Mouse (Mus musculus) embryonic fibroblast, embryonic 13.5 days (primary cell): ENCODE measurements around the gene Ckap4. TPM values are rescaled to one million over a fixed set of nuclear protein-coding genes. Genes with fewer than 3 reads are reported as not detected.

ENCODE experiments used
- H3K27ac ChIP-seq: 2 replicates; pipeline ENCODE4 v1.5.1; 2012; ENCODE audit warnings: low read length, control low read depth, inconsistent platforms; ENCODE audit not compliant: insufficient read depth
- H3K4me1 ChIP-seq: 2 replicates; pipeline ENCODE4 v1.6.1; 2011; ENCODE audit warnings: low read length; ENCODE audit not compliant: control insufficient read depth, insufficient read depth
- H3K4me3 ChIP-seq: 2 replicates; pipeline ENCODE4 v1.5.1; 2011; ENCODE audit warnings: mild to moderate bottlenecking, control low read depth, low read length; ENCODE audit not compliant: insufficient read depth
- CTCF ChIP-seq: IDR thresholded peaks from 2 replicates; pipeline ENCODE4 v1.5.1; 2011; ENCODE audit warnings: mild to moderate bottlenecking, control low read depth, low read length, moderate library complexity, borderline replicate concordance; ENCODE audit not compliant: insufficient read depth
- POLR2A ChIP-seq: IDR thresholded peaks from 2 replicates; pipeline ENCODE4 v1.6.1; 2011; ENCODE audit warnings: low read depth, mild to moderate bottlenecking, control low read depth, low read length, moderate library complexity
- polyA plus RNA-seq: library from polyadenylated mRNA; stranded (reverse); fragments of >200 nt; gene quantifications from 2 replicates; pipeline ENCODE4 v1.2.4, GENCODE M21; 2011; ENCODE audit warnings: low read depth; ENCODE audit not compliant: missing spikeins, insufficient read length

Gene Ckap4
- polyA plus RNA-seq, 1 experiment = 280 TPM

DNA sequence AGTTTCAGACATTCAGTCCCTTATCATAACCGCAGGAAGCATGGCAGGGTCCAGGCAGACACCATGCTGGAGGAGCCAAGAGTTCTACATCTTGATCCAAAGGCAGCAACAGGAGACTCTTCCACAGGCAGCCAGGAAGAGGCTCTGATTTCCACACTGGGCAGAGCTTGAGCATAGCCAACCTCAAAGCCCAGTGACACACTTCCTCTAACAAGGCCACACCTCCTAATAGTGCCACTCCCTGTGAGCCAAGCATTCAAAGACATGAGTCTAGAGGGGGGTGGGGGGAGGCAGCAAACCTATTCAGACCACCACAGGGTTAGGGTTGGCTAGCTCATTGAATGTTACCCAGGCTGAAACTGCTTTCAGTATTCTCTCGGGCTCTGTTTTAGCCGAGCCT is 18.0 kb upstream of the Ckap4 start:
- no peaks in the 10 kb centered on the region for H3K4me1 ChIP-seq
- no peak overlapping the region for H3K27ac ChIP-seq
- no peak for TF ChIP-seq CTCF
- TF ChIP-seq POLR2A = no peak
- H3K4me3 ChIP-seq = no peak overlapping the region

DNA sequence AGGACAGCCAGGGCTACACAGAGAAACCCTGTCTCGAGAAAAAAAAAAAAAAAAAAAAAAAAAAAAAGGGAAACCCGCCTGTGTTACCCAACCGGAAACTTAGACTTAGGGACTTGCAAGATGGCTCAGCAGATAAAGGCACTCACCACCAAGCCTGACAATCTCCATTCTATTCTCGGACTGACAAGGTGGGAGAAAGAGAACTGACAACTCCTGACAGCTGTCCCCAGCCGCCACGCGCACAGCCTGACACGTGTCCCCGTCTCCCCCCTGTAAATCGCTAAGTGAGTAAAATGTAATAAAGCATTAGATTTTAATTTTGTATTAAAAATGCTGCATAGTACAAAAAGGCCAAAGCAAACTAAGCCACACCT is 16.0 kb upstream of the Ckap4 start:
- TF ChIP-seq CTCF (no peak), POLR2A (no peak)
- H3K4me1 ChIP-seq = no peaks in the 10 kb centered on the region
- H3K27ac ChIP-seq = no peak overlapping the region
- no peak overlapping the region for H3K4me3 ChIP-seq

DNA sequence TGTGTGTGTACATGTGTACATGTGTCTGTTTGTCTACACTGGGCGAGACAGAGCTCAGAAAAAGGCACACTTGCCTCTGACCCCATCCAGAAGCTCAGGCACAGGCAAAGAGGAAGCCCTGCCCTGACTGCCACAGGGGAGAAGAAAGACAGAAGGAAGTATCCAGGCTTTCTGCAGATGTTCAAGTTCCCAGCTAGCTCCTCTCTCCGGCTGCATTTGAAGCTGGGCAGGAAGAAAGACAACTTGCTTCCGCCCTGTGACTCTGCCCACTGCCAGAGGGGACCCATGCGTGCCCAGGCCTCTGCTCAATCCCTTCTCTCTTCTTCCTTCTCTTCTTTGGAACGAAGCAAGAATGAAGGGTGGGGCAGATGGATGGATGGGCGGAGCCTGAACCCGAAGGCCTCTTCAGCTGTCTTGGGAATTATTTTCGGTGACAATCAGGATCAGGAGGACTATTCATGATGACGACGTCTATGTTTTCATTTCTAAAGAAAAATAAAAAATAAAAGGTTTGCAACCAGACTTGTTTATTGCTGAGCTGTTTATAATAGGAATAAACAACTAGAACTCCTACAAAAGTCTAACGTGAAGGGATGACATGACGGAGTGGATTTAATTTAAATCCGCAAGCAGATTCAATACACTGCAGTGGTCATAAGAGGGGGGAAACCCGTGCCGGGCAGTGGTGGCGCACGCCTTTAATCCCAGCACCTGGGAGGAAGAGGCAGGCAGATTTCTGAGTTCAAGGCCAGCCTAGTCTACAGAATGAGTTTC is 15.5 kb upstream of the Ckap4 start:
- no peak overlapping the region for H3K4me3 ChIP-seq
- TF ChIP-seq POLR2A (no peak), CTCF (no peak)
- H3K4me1 ChIP-seq = no peaks in the 10 kb centered on the region
- no peak overlapping the region for H3K27ac ChIP-seq

DNA sequence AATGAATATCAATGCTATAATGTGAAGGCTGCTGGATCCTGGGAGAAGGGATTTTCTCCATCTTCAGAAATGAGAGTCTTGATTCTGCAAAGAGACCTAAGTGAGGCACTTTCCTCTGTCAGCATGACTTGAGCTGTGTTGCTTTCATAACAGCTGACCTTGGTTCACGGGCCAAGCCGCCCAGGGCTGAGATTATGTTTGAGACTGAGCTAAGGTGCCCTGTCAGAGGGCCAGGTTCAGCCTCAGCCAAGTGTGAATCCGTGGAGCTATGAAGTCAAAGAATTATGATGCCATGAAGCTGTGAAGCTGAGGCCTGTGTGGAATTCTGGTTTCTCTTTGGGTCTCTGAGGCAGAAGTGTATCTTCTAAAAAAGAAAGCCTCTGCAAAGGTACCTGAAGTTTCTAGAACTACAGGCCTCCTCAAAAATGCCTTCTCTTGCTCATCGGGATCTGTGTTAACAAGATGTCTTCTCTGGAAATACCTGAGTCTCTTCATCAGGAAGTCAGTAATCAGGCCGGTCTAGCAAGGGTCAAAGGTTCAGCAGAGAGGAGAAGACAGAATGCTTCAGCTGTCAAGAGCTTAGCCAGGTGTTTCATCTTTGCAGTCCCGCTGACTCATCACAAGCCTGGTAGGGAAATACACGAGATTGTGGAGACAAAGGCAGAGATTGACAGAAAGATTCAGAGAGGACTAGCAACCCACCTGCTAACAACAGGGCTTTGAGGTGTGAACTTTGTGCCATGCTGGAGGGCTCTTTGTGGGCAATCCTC is 11.2 kb upstream of the Ckap4 start:
- Histone ChIP-seq H3K4me3 (no peak overlapping the region), H3K27ac (no peak overlapping the region), H3K4me1 (no peaks in the 10 kb centered on the region)
- TF ChIP-seq CTCF (no peak), POLR2A (no peak)

DNA sequence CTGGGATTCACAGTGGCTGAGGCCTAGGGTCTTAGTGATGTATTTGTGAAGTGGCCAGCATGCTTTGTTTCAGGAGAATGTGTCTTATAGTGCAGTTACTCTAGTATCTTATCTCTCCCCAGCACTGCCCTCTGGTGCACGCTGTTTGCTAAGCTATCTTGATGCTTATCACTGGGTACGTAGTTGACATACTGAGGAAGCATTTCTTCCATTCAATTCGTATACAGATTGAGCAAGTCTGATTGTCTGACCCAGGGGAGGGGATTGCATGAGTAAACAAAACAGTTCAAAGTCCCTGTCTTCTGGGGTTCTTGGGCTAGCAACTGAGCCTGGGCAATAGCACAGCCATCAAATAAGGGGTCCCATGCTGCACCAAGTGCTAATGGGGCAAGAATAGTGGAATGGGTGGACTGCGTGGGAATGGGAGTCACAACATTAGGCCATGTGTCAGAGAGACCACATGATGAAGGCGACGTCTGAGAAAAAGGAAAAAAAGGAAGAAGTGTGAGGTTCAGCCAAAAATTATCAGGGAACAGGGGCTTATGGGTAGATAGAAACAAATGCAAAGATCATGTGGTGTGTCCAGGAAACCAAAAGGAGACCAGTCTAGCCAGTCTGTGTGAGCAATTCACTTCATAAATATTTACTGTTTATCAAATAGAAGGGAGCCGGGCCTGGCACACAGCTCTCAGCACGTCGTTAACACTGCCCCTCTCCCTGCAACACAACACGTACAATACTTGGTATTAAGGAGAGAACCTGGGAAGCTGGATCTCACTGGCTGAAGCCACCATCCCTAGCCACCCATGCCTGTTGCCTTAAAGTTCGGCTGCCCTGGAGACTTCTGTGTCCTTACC is 9.2 kb upstream of the Ckap4 start:
- no peak for TF ChIP-seq POLR2A
- no peak for TF ChIP-seq CTCF
- H3K4me3 ChIP-seq = no peak overlapping the region
- H3K27ac ChIP-seq = no peak overlapping the region
- H3K4me1 ChIP-seq = no peaks in the 10 kb centered on the region

DNA sequence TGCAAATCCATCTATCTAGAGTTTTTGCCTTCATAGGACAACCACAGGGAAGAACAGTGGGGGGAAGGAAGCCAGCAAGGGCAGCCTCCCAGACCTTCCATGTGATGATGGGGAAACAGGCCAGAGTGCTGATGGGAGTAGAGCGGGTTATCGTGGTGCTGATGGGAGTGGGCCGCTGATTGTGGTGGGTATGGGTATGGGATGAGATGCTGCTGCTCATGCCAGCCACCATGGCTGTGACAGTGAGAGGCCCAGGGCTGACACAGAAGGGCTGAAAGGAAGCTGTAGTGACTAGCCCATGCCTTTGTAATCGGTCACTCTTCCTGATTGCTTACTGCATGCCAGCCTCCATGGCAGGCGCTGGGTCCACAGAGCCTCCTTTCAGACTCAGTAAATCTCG is 5.8 kb upstream of the Ckap4 start:
- Histone ChIP-seq H3K4me3 (no peak overlapping the region), H3K4me1 (no peaks in the 10 kb centered on the region), H3K27ac (no peak overlapping the region)
- TF ChIP-seq POLR2A = no peak
- TF ChIP-seq CTCF = no peak

DNA sequence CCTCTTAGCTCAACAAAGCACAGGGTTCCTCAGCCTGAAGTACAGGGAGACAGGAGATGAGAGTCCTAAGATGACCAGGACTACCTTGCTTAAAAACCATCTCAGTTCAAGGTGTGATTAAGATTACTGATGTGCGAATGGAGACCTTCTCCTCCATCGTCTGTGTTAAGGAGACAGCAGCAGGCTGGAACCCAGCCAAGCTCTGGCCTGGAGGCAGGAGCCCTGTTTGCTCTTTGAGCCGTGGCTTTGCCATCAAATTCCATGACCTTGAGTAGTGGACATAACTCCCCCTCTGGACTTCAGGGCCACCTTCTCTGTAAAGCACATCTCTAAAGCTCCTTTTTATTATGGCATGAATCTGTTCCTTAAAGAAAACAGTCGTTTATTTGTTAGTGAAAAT is 2.0 kb upstream of the Ckap4 start:
- Histone ChIP-seq H3K4me3 (no peak overlapping the region), H3K27ac (no peak overlapping the region), H3K4me1 (peaks cover 8% of the 10 kb centered on the region; the same call in 1 of the 2 replicates)
- TF ChIP-seq POLR2A = no peak
- TF ChIP-seq CTCF = no peak

DNA sequence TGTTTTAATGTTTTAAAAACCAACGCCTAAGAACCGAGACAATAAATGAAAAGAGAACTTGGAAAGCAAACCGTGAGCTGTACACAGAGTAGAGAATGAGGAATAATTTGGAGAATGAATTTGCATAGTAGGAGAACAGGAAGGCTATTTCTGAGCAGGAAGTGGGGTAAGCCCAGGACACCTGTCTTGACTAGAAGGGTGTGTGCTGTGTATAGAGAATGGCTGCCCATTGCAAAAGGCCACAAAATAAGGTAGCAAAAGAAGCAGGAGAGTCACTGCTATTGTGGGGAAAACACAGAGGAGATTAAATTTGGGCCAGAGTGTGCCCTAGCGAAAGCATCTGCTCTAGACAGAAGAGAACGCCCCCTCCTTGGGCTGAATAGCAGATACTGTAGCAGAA is 1.6 kb upstream of the Ckap4 start:
- TF ChIP-seq CTCF (no peak), POLR2A (no peak)
- Histone ChIP-seq H3K4me1 (peaks cover 12% of the 10 kb centered on the region; the same call in 1 of the 2 replicates), H3K4me3 (no peak overlapping the region), H3K27ac (no peak overlapping the region)

DNA sequence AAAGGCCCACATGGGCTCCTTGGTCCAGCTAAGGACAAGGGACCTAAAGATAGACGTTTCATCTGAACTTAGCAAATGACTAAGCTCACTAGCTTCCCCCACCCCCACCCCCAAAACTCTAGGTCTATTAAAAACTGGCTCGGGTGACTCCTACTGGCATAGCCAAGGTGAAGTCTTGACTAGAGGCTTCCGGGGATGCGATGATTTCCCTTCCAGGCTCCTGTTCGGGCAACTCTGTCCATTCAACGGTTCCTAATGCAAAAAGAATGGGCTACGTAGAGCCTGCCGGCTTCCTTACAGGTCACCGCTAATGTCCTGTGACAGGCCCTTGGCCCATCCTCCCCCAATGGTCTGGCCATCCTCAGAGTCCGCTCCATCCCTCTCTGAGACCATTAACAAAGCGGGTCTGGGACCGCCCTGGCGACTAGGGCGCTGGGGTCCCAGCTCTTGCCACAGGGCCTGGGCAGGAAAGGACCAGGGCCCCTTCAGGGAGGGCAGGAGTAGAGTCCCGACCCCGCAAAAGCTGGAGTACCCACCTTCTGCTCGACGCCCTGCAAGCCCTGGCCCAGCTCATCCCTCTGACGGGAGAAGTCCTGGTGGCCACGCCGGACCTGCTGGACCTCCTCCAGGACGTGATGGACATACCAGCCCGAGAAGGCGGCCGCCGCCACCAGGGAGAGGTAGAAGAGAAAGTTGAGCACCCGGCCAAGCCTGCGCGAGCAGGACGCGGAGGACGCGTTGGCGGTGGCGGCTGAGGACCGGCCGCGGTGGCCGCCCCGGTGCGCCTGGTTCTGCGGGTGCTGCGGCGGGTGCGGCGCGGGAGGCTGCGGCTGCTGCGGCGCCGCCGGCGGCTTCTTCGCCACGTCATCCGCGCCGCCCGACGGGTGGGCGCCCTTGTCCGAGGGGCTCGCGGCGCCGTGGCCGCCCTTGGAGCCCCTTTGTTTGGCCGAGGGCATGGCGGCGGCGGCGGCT is 665 bp downstream of the Ckap4 start:
- TF ChIP-seq CTCF (no peak), POLR2A (peak; percentile 29)
- Histone ChIP-seq H3K4me1 (peaks cover 16% of the 10 kb centered on the region; the same call in 1 of the 2 replicates), H3K4me3 (peak overlapping the region; percentile 97), H3K27ac (peak overlapping the region; percentile 94)
